Mouse (Mus musculus): ENCODE measurements around the gene Ankrd16. TPM values are rescaled to one million over a fixed set of nuclear protein-coding genes. Genes with fewer than 3 reads are reported as not detected.

Gene Ankrd16
- polyA plus RNA-seq (2011; ENCODE audit: insufficient read depth, insufficient read length, low replicate concordance, missing spikeins), result 34.8 and 56.8 TPM in 2 replicates

GRCm38 (mm10) chr2:11777091-11778068, at the start of gene Ankrd16, which contains the start of gene Fbh1:
TSS of gene Ankrd16 (plus strand) at chr2:11777876.
TSS of gene Fbh1 (minus strand) at chr2:11777582.
- peaks cover 2% of the 10 kb centered on the region; the same call in 1 of the 2 replicates for H3K4me1 ChIP-seq (ENCODE audit: control insufficient read depth, insufficient read depth, low read length)

GRCm38 (mm10) chr2:11729091-11729490, 48.6 kb upstream of the Ankrd16 start:
- Histone ChIP-seq H3K4me1 (ENCODE audit: control insufficient read depth, insufficient read depth, low read length) (no peaks in the 10 kb centered on the region), H3K27ac (ENCODE audit: control insufficient read depth, insufficient read depth, low read depth, low read length, poor library complexity) (no peak overlapping the region), H3K4me3 (replicated peaks; ENCODE audit: control insufficient read depth, low read depth, low read length) (no peak overlapping the region)
- TF ChIP-seq POLR2A (IDR thresholded peaks at IDR 0.05; ENCODE audit: borderline replicate concordance, control insufficient read depth, low read depth, low read length), result no peak
- 86% methylated on average over 3 of the region's 3 CpGs for WGBS

More at GRCm38 (mm10) chr2:11777091-11778068, at the start of gene Ankrd16, which contains the start of gene Fbh1:
- H3K27ac ChIP-seq (ENCODE audit: control insufficient read depth, insufficient read depth, low read depth, low read length, poor library complexity), result peak within 1 kb of the TSS; percentile 96
- TF ChIP-seq CTCF (IDR thresholded peaks at IDR 0.05; ENCODE audit: control insufficient read depth, insufficient read depth, low read length) (no peak), POLR2A (IDR thresholded peaks at IDR 0.05; ENCODE audit: borderline replicate concordance, control insufficient read depth, low read depth, low read length) (peak; percentile 61)
- under 1% methylated on average over 73 of the region's 73 CpGs for WGBS
- H3K4me3 ChIP-seq (replicated peaks; ENCODE audit: control insufficient read depth, low read depth, low read length), result peak within 1 kb of the TSS; percentile 97

GRCm38 (mm10) chr2:11732978-11733377, 44.7 kb upstream of the Ankrd16 start:
- TF ChIP-seq CTCF (IDR thresholded peaks at IDR 0.05; ENCODE audit: control insufficient read depth, insufficient read depth, low read length), result no peak
- TF ChIP-seq POLR2A (IDR thresholded peaks at IDR 0.05; ENCODE audit: borderline replicate concordance, control insufficient read depth, low read depth, low read length), result no peak
- Histone ChIP-seq H3K27ac (ENCODE audit: control insufficient read depth, insufficient read depth, low read depth, low read length, poor library complexity) (no peak overlapping the region), H3K4me1 (ENCODE audit: control insufficient read depth, insufficient read depth, low read length) (no peaks in the 10 kb centered on the region), H3K4me3 (replicated peaks; ENCODE audit: control insufficient read depth, low read depth, low read length) (no peak overlapping the region)
- 70% methylated on average over 5 of the region's 5 CpGs for WGBS

- peaks cover 3% of the 10 kb centered on the region; the same call in 1 of the 2 replicates for H3K4me1 ChIP-seq (ENCODE audit: control insufficient read depth, insufficient read depth, low read length)
- WGBS, result 78% methylated on average over 6 of the region's 6 CpGs
- no peak overlapping the region for H3K27ac ChIP-seq (ENCODE audit: control insufficient read depth, insufficient read depth, low read depth, low read length, poor library complexity)
- no peak overlapping the region for H3K4me3 ChIP-seq (replicated peaks; ENCODE audit: control insufficient read depth, low read depth, low read length)
- no peak for TF ChIP-seq CTCF (IDR thresholded peaks at IDR 0.05; ENCODE audit: control insufficient read depth, insufficient read depth, low read length)
- TF ChIP-seq POLR2A (IDR thresholded peaks at IDR 0.05; ENCODE audit: borderline replicate concordance, control insufficient read depth, low read depth, low read length), result no peak
Observed at GRCm38 (mm10) chr2:11735853-11736252, 41.8 kb upstream of the Ankrd16 start.

- H3K4me1 ChIP-seq (ENCODE audit: control insufficient read depth, insufficient read depth, low read length), result peaks cover 3% of the 10 kb centered on the region; the same call in 1 of the 2 replicates
- TF ChIP-seq POLR2A (IDR thresholded peaks at IDR 0.05; ENCODE audit: borderline replicate concordance, control insufficient read depth, low read depth, low read length), result no peak
- TF ChIP-seq CTCF (IDR thresholded peaks at IDR 0.05; ENCODE audit: control insufficient read depth, insufficient read depth, low read length), result no peak
- no peak overlapping the region for H3K27ac ChIP-seq (ENCODE audit: control insufficient read depth, insufficient read depth, low read depth, low read length, poor library complexity)
- no peak overlapping the region for H3K4me3 ChIP-seq (replicated peaks; ENCODE audit: control insufficient read depth, low read depth, low read length)
- WGBS, result 86% methylated on average over 3 of the region's 3 CpGs
Observed at GRCm38 (mm10) chr2:11738794-11739193, 38.9 kb upstream of the Ankrd16 start.

- no peak overlapping the region for H3K4me3 ChIP-seq (replicated peaks; ENCODE audit: control insufficient read depth, low read depth, low read length)
- 38% methylated on average over 4 of the region's 4 CpGs for WGBS
- H3K27ac ChIP-seq (ENCODE audit: control insufficient read depth, insufficient read depth, low read depth, low read length, poor library complexity), result peak overlapping the region; percentile 71
- H3K4me1 ChIP-seq (ENCODE audit: control insufficient read depth, insufficient read depth, low read length), result peaks cover 3% of the 10 kb centered on the region; the same call in 1 of the 2 replicates
- TF ChIP-seq CTCF (IDR thresholded peaks at IDR 0.05; ENCODE audit: control insufficient read depth, insufficient read depth, low read length), result no peak
- TF ChIP-seq POLR2A (IDR thresholded peaks at IDR 0.05; ENCODE audit: borderline replicate concordance, control insufficient read depth, low read depth, low read length), result no peak
Observed at GRCm38 (mm10) chr2:11739516-11740051, 38.1 kb upstream of the Ankrd16 start.

GRCm38 (mm10) chr2:11762541-11762940, 15.1 kb upstream of the Ankrd16 start:
- Histone ChIP-seq H3K4me1 (ENCODE audit: control insufficient read depth, insufficient read depth, low read length) (peaks cover 2% of the 10 kb centered on the region; the same call in 1 of the 2 replicates), H3K4me3 (replicated peaks; ENCODE audit: control insufficient read depth, low read depth, low read length) (no peak overlapping the region), H3K27ac (ENCODE audit: control insufficient read depth, insufficient read depth, low read depth, low read length, poor library complexity) (no peak overlapping the region)
- WGBS, result 87% methylated on average over 4 of the region's 4 CpGs
- TF ChIP-seq POLR2A (IDR thresholded peaks at IDR 0.05; ENCODE audit: borderline replicate concordance, control insufficient read depth, low read depth, low read length), result no peak
- TF ChIP-seq CTCF (IDR thresholded peaks at IDR 0.05; ENCODE audit: control insufficient read depth, insufficient read depth, low read length), result no peak

GRCm38 (mm10) chr2:11765694-11766093, 12.0 kb upstream of the Ankrd16 start:
- H3K27ac ChIP-seq (ENCODE audit: control insufficient read depth, insufficient read depth, low read depth, low read length, poor library complexity), result no peak overlapping the region
- TF ChIP-seq CTCF (IDR thresholded peaks at IDR 0.05; ENCODE audit: control insufficient read depth, insufficient read depth, low read length) (no peak), POLR2A (IDR thresholded peaks at IDR 0.05; ENCODE audit: borderline replicate concordance, control insufficient read depth, low read depth, low read length) (no peak)
- H3K4me1 ChIP-seq (ENCODE audit: control insufficient read depth, insufficient read depth, low read length), result peaks cover 2% of the 10 kb centered on the region; the same call in 1 of the 2 replicates
- 77% methylated on average over 4 of the region's 4 CpGs for WGBS
- H3K4me3 ChIP-seq (replicated peaks; ENCODE audit: control insufficient read depth, low read depth, low read length), result no peak overlapping the region

Measured in bone marrow, adult 2 months (tissue).